ENCODE assay signal across 9 mouse cellular contexts in the genomic region with DNA sequence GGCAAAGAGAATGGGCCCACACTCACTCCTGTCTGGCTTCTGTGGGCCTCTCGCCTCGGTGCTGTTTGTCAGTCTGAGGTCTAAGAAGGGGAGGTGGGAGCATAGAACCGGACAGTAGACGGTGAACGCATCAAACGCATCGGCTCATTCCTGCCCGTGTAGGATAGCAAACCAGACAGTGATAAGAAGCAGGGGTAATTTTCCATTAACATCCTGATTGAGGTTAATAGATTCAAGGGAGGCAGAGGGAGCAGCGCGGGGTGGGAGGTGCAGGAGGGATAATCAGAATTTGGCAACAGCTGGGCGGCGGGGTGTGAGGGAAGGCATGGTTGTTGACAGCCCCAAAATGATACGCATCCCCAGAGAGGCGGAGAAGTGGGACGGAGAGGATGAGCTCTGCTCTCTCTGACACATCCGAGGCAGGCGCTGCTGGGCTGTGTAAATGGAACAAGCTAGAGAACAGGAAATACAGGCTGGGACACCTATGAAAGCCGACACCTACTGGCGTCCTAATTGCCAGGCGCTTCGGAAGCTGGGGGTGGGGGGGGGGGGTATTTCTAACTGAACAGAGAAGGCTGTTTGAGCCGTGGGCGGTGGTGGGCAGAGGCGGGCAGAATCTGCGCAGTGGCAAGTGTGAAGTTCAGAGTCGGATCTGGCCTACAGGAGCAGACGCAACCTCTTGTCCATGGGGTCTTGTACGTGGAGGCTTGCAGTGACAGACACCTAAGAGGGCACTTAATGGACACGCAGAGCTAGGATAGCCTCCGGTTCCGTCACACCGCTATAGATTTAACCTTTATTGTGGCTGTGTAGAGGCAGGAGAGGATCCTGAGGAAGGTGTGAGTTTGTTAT. TPM values are rescaled to one million over a fixed set of nuclear protein-coding genes. Genes with fewer than 3 reads are reported as not detected.
DNase-seq lines count a peak whose midpoint lies in the region; ATAC-seq lines count a peak whose summit lies in the region.
"Had no signal": no experiment of that assay in that cellular context is flagged by ENCODE, and none has a peak within 500 bp of the region (broad histone marks: within the 10 kb centered on the region; RNA-seq: fewer than 3 reads in every experiment).

No protein-coding gene starts in this region.

- DNase-seq in adrenal gland, postnatal 14 days, result peak; percentile 18
- no peak for DNase-seq in adrenal gland, postnatal 36 days
- DNase-seq in left cerebral cortex, postnatal 25 days (ENCODE audit: low spot score in 2 of 2), result peak; percentile 17 to 47
- no peak for DNase-seq in gastrocnemius, postnatal 10 days

- no peak for ATAC-seq in megakaryocyte, adult 5-6 weeks (ENCODE audit: poor library complexity, severe bottlenecking)
- ATAC-seq in granulocyte monocyte progenitor cell, adult 5-6 weeks (replicated peaks; ENCODE audit: poor library complexity, severe bottlenecking), result peak; percentile 27
- ATAC-seq in neural tube, embryonic 12.5 days (ENCODE audit: low FRiP score, low read depth), result 0 out of 2 replicates have a peak, but pooled peaks have one; percentile 53

- H3K36me3 ChIP-seq in megakaryocyte, embryonic 14.5 days (replicated peaks; ENCODE audit: low read length), result no peaks in the 10 kb centered on the region
- no peaks in the 10 kb centered on the region for H3K36me3 ChIP-seq in neural tube, embryonic 12.5 days

- no peaks in the 10 kb centered on the region for H3K9me3 ChIP-seq in megakaryocyte, embryonic 14.5 days
- 0 out of 2 replicates have a peak, but pooled peaks cover 4% of the 10 kb centered on the region for H3K9me3 ChIP-seq in neural tube, embryonic 12.5 days

- H3K4me2 ChIP-seq in neural tube, embryonic 12.5 days (replicated peaks), result peak overlapping the region; percentile 48

- peak overlapping the region; percentile 54 for H3K4me3 ChIP-seq in megakaryocyte, embryonic 14.5 days (replicated peaks)
- H3K4me3 ChIP-seq in neural tube, embryonic 12.5 days, result no peak overlapping the region

- H3K4me1 ChIP-seq in megakaryocyte, embryonic 14.5 days, result peaks cover 8% of the 10 kb centered on the region; the same call in 1 of the 2 replicates
- peaks cover 10% of the 10 kb centered on the region for H3K4me1 ChIP-seq in neural tube, embryonic 12.5 days

- 29% methylated on average over 32 of the region's 32 CpGs for WGBS in neural tube, embryonic 12.5 days

- intact Hi-C loops in left cerebral cortex, postnatal 25 days (cut with DNase I), result loop anchor here (5.0 kb wide), 1 partner anchor 57 kb away; no protein-coding TSS in a partner anchor

- peaks cover 29% of the 10 kb centered on the region for H3K27me3 ChIP-seq in megakaryocyte, embryonic 14.5 days (replicated peaks)
- H3K27me3 ChIP-seq in neural tube, embryonic 12.5 days (replicated peaks), result peaks cover 5% of the 10 kb centered on the region; the same call in 1 of the 2 replicates

- H3K9ac ChIP-seq in neural tube, embryonic 12.5 days, result 0 out of 2 replicates have a peak overlapping the region, but pooled peaks have one; percentile 13
- H3K9ac ChIP-seq: liver, embryonic 14.5 days had no signal

- no peak overlapping the region for H3K27ac ChIP-seq in neural tube, embryonic 12.5 days
- H3K27ac ChIP-seq: liver, embryonic 14.5 days had no signal

RNA-seq across cellular contexts. Expression of a gene that starts 54.4 kb away (rescaled TPM):
- total RNA-seq in adrenal gland, postnatal 14 days (2021), result 7.7 and 8.0 TPM in 2 replicates
- total RNA-seq in adrenal gland, postnatal 36 days (2021), result 1 to 10 TPM; 7.5 to 8.5 TPM
- 4.4 and 4.8 TPM in 2 replicates for polyA plus RNA-seq in megakaryocyte, embryonic 14.5 days (2012; ENCODE audit: insufficient read depth, low replicate concordance)
- 11.5 and 13.3 TPM in 2 replicates for total RNA-seq in megakaryocyte, adult 5-6 weeks (2015)
- total RNA-seq in megakaryocyte, adult 5-6 weeks (2017), result 17.5 and 19.1 TPM in 2 replicates
- total RNA-seq in granulocyte monocyte progenitor cell, adult 5-6 weeks (2014; fragmentation: Nextera tagmentation), result 14.1 and 20.3 TPM in 2 replicates
- 24.8 and 29.9 TPM in 2 replicates for total RNA-seq in granulocyte monocyte progenitor cell, adult 5-6 weeks (2017)
- total RNA-seq in left cerebral cortex, postnatal 25 days (2021), result 1 to 10 TPM; 7.5 to 7.9 TPM
- 16.0 and 17.4 TPM in 2 replicates for polyA plus RNA-seq in neural tube, embryonic 12.5 days (2016; fragmentation: Nextera tagmentation; extraction: Ambion mirVana)
- total RNA-seq in gastrocnemius, postnatal 10 days (2021), result 1 to 10 TPM; 4.5 to 4.8 TPM

RNA-seq across cellular contexts. Expression of a gene that starts 54.6 kb away (rescaled TPM):
- 17.7 and 19.4 TPM in 2 replicates for total RNA-seq in adrenal gland, postnatal 14 days (2021)
- 10 to 100 TPM; 19.8 to 22.8 TPM for total RNA-seq in adrenal gland, postnatal 36 days (2021)
- 1.1 and 1.9 TPM in 2 replicates for polyA plus RNA-seq in megakaryocyte, embryonic 14.5 days (2012; ENCODE audit: insufficient read depth, low replicate concordance)
- 15.3 and 17.1 TPM in 2 replicates for total RNA-seq in megakaryocyte, adult 5-6 weeks (2015)
- 31.9 and 35.3 TPM in 2 replicates for total RNA-seq in megakaryocyte, adult 5-6 weeks (2017)
- total RNA-seq in granulocyte monocyte progenitor cell, adult 5-6 weeks (2014; fragmentation: Nextera tagmentation), result 20.4 and 22.4 TPM in 2 replicates
- 31.5 and 35.1 TPM in 2 replicates for total RNA-seq in granulocyte monocyte progenitor cell, adult 5-6 weeks (2017)
- total RNA-seq in left cerebral cortex, postnatal 25 days (2021), result 10 to 100 TPM; 21.9 to 22.5 TPM
- polyA plus RNA-seq in neural tube, embryonic 12.5 days (2016; fragmentation: Nextera tagmentation; extraction: Ambion mirVana), result 16.2 and 18.3 TPM in 2 replicates
- 1 to 10 TPM; 7.9 to 8.6 TPM for total RNA-seq in gastrocnemius, postnatal 10 days (2021)

Comparison
In these comparisons a context has a peak if more than half of its experiments do, and no peak if none do; other contexts are left out.
1. DNase-seq: peak in adrenal gland, postnatal 14 days (single experiment) and left cerebral cortex, postnatal 25 days (2 of 2); none in adrenal gland, postnatal 36 days (0 of 2) and gastrocnemius, postnatal 10 days (single experiment).